Mouse (Mus musculus) small intestine, adult 2 months (tissue): Measurements from ENCODE around the gene Map3k15.

Source experiments
- CTCF ChIP-seq: fragments of 200-500 bp; IDR thresholded peaks from 2 replicates; pipeline ENCODE4 v1.5.1; 2012; ENCODE audit warnings: low read depth, mild to moderate bottlenecking, control low read depth, inconsistent platforms, low read length, moderate library complexity, mixed read lengths; ENCODE audit not compliant: insufficient replicate concordance, insufficient read length; ENCODE audit errors: extremely low read depth
- POLR2A ChIP-seq: fragments of 200-500 bp; IDR thresholded peaks from 2 replicates; pipeline ENCODE4 v1.6.1; 2012; ENCODE audit warnings: low read depth, mild to moderate bottlenecking, control low read depth, inconsistent platforms, low read length, moderate library complexity

DNA sequence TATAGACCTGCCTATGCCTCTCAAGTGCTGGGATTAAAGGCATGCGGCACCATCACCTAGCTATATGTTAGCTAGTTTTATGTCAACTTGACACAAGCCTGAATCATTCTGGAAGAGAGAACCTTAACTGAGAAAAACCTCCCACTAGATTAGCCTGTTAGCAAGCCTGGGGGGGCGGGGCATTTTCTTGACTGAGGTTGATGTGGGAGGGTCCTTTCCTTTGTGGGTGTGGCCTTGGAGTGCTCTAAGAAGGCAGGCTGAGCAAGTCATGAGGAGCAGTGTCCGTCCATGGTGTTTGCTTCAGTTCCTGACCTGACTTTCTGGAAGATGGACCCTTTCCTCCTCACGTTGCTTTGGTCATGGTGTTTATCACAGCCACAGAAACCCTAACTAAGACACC is 158.6 kb downstream of the Map3k15 start:
- TF ChIP-seq CTCF (no peak), POLR2A (no peak)
